Mouse (Mus musculus): ENCODE measurements around the gene Rundc1. TPM values are rescaled to one million over a fixed set of nuclear protein-coding genes. Genes with fewer than 3 reads are reported as not detected.

Gene Rundc1
- total and polyA plus RNA-seq, 3 experiments, result 6.8 to 13.5 (median 10.7) TPM

GRCm38 (mm10) chr11:101480912-101481311, 56.0 kb downstream of the Rundc1 start:
- Histone ChIP-seq H3K27ac (ENCODE audit: insufficient read depth, low read depth) (no peak overlapping the region), H3K9me3 (replicated peaks; ENCODE audit: low read length) (no peaks in the 10 kb centered on the region), H3K9ac (ENCODE audit: insufficient read depth, low read depth) (no peak overlapping the region), H3K27me3 (replicated peaks) (no peaks in the 10 kb centered on the region), H3K4me2 (ENCODE audit: insufficient read depth, low read depth, poor library complexity, severe bottlenecking) (no peak overlapping the region), H3K36me3 (replicated peaks in 1 of 2; ENCODE audit: control insufficient read depth in 1 of 2, insufficient read depth in 1 of 2, low read length in 1 of 2) (peaks cover 0 to 5% of the 10 kb centered on the region in 2 experiments), H3K4me3 (replicated peaks in 1 of 3; ENCODE audit: low read depth in 2 of 3, low read length in 2 of 3, poor library complexity in 1 of 3) (no peak overlapping the region), H3K4me1 (ENCODE audit: control insufficient read depth in 1 of 2, insufficient read depth in 2 of 2) (peaks cover 6 to 7% of the 10 kb centered on the region in 2 experiments; a peak in 3 of 4 replicates), H3K79me2 (replicated peaks; ENCODE audit: control insufficient read depth, extremely low read depth, insufficient read depth, poor library complexity, severe bottlenecking) (no peaks in the 10 kb centered on the region)
- dilution Hi-C loops (cut with MboI; ENCODE audit: extremely low pct_ligation_motif_present, extremely low pct_unique_long_range_greater_than_20kb, low sequenced_read_pairs) (no loop called here), in situ Hi-C loops (cut with MboI; ENCODE audit: low pct_ligation_motif_present, low pct_unique_long_range_greater_than_20kb, low sequenced_read_pairs) (no loop called here)
- DNase-seq (ENCODE audit: extremely low read depth), result no peak
- TF ChIP-seq MXI1 (IDR thresholded peaks at IDR 0.05; ENCODE audit: low read depth, low read length), result no peak
- no peak for TF ChIP-seq MAX (IDR thresholded peaks at IDR 0.05; ENCODE audit: low read length)
- TF ChIP-seq CTCF (conservative IDR thresholded peaks at IDR 0.05 in 1 of 2, IDR thresholded peaks at IDR 0.05 in 1 of 2; ENCODE audit: low read depth in 2 of 2, low read length in 2 of 2), result no peak
- TF ChIP-seq SIN3A (IDR thresholded peaks at IDR 0.05; ENCODE audit: low read length), result no peak
- TF ChIP-seq CHD2 (IDR thresholded peaks at IDR 0.05; ENCODE audit: low read length), result no peak
- TF ChIP-seq RAD21 (IDR thresholded peaks at IDR 0.05; ENCODE audit: low read depth, low read length), result no peak

GRCm38 (mm10) chr11:101483804-101484203, 58.9 kb downstream of the Rundc1 start:
- Histone ChIP-seq H3K36me3 (replicated peaks in 1 of 2; ENCODE audit: control insufficient read depth in 1 of 2, insufficient read depth in 1 of 2, low read length in 1 of 2) (peaks cover 17 to 32% of the 10 kb centered on the region in 2 experiments), H3K9me3 (replicated peaks; ENCODE audit: low read length) (no peaks in the 10 kb centered on the region), H3K4me1 (ENCODE audit: control insufficient read depth in 1 of 2, insufficient read depth in 2 of 2) (peaks cover 5 to 6% of the 10 kb centered on the region in 2 experiments; a peak in 3 of 4 replicates), H3K79me2 (replicated peaks; ENCODE audit: control insufficient read depth, extremely low read depth, insufficient read depth, poor library complexity, severe bottlenecking) (no peaks in the 10 kb centered on the region), H3K27ac (ENCODE audit: insufficient read depth, low read depth) (no peak overlapping the region), H3K9ac (ENCODE audit: insufficient read depth, low read depth) (no peak overlapping the region), H3K4me3 (replicated peaks in 1 of 3; ENCODE audit: low read depth in 2 of 3, low read length in 2 of 3, poor library complexity in 1 of 3) (no peak overlapping the region), H3K4me2 (ENCODE audit: insufficient read depth, low read depth, poor library complexity, severe bottlenecking) (no peak overlapping the region), H3K27me3 (replicated peaks) (no peaks in the 10 kb centered on the region)
- in situ Hi-C loops (cut with MboI; ENCODE audit: low pct_ligation_motif_present, low pct_unique_long_range_greater_than_20kb, low sequenced_read_pairs) (no loop called here), dilution Hi-C loops (cut with MboI; ENCODE audit: extremely low pct_ligation_motif_present, extremely low pct_unique_long_range_greater_than_20kb, low sequenced_read_pairs) (no loop called here)
- no peak for TF ChIP-seq BHLHE40 (IDR thresholded peaks at IDR 0.05; ENCODE audit: low read depth, low read length)
- peak; percentile 54 for TF ChIP-seq ZNF384 (IDR thresholded peaks at IDR 0.05; ENCODE audit: low read depth, low read length)
- no peak for DNase-seq (ENCODE audit: extremely low read depth)

GRCm38 (mm10) chr11:101484245-101484644, 59.4 kb downstream of the Rundc1 start:
- Histone ChIP-seq H3K36me3 (replicated peaks in 1 of 2; ENCODE audit: control insufficient read depth in 1 of 2, insufficient read depth in 1 of 2, low read length in 1 of 2) (peaks cover 21 to 36% of the 10 kb centered on the region in 2 experiments), H3K9ac (ENCODE audit: insufficient read depth, low read depth) (no peak overlapping the region), H3K9me3 (replicated peaks; ENCODE audit: low read length) (no peaks in the 10 kb centered on the region), H3K27ac (ENCODE audit: insufficient read depth, low read depth) (no peak overlapping the region), H3K27me3 (replicated peaks) (no peaks in the 10 kb centered on the region), H3K4me2 (ENCODE audit: insufficient read depth, low read depth, poor library complexity, severe bottlenecking) (no peak overlapping the region), H3K4me1 (ENCODE audit: control insufficient read depth in 1 of 2, insufficient read depth in 2 of 2) (peaks cover 1 to 6% of the 10 kb centered on the region in 2 experiments; a peak in 3 of 4 replicates), H3K79me2 (replicated peaks; ENCODE audit: control insufficient read depth, extremely low read depth, insufficient read depth, poor library complexity, severe bottlenecking) (no peaks in the 10 kb centered on the region), H3K4me3 (replicated peaks in 1 of 3; ENCODE audit: low read depth in 2 of 3, low read length in 2 of 3, poor library complexity in 1 of 3) (no peak overlapping the region)
- in situ Hi-C loops (cut with MboI; ENCODE audit: low pct_ligation_motif_present, low pct_unique_long_range_greater_than_20kb, low sequenced_read_pairs), result no loop called here
- no peak for TF ChIP-seq JUND (conservative IDR thresholded peaks at IDR 0.05; ENCODE audit: low read depth, low read length)
- no peak for TF ChIP-seq GABPA (IDR thresholded peaks at IDR 0.05; ENCODE audit: insufficient replicate concordance, low read depth, low read length)
- TF ChIP-seq TCF12 (IDR thresholded peaks at IDR 0.05; ENCODE audit: low read depth, low read length), result no peak
- no peak for TF ChIP-seq MAFK (IDR thresholded peaks at IDR 0.05; ENCODE audit: insufficient replicate concordance, low read length)
- TF ChIP-seq BHLHE40 (IDR thresholded peaks at IDR 0.05; ENCODE audit: low read depth, low read length), result no peak
- TF ChIP-seq MAZ (IDR thresholded peaks at IDR 0.05; ENCODE audit: low read depth, low read length), result no peak
- TF ChIP-seq POLR2A (IDR thresholded peaks at IDR 0.05; ENCODE audit: low read depth, low read length), result no peak
- no peak for TF ChIP-seq ELF1 (IDR thresholded peaks at IDR 0.05; ENCODE audit: low read depth, low read length)
- no peak for TF ChIP-seq RAD21 (IDR thresholded peaks at IDR 0.05; ENCODE audit: low read depth, low read length)
- no peak for TF ChIP-seq USF2 (conservative IDR thresholded peaks at IDR 0.05; ENCODE audit: low read depth, low read length)
- TF ChIP-seq E2F4 (IDR thresholded peaks at IDR 0.05; ENCODE audit: insufficient replicate concordance, low read depth, low read length), result no peak
- TF ChIP-seq PAX5 (IDR thresholded peaks at IDR 0.05; ENCODE audit: low read length), result no peak
- no peak for TF ChIP-seq ZC3H11A (IDR thresholded peaks at IDR 0.05; ENCODE audit: low read depth, low read length)
- no peak for TF ChIP-seq TBP (conservative IDR thresholded peaks at IDR 0.05; ENCODE audit: low read depth, low read length)
- TF ChIP-seq CHD1 (IDR thresholded peaks at IDR 0.05; ENCODE audit: low read depth, low read length), result no peak
- TF ChIP-seq EP300 (IDR thresholded peaks at IDR 0.05; ENCODE audit: low read length), result no peak
- DNase-seq (ENCODE audit: extremely low read depth), result no peak
- dilution Hi-C loops (cut with MboI; ENCODE audit: extremely low pct_ligation_motif_present, extremely low pct_unique_long_range_greater_than_20kb, low sequenced_read_pairs), result no loop called here

Measured in CH12.LX (cell line).